Mouse (Mus musculus): ENCODE data around the gene Sirpb1a. TPM values are rescaled to one million over a fixed set of nuclear protein-coding genes. Genes with fewer than 3 reads are reported as not detected.
"Not testable (repeated sequence)": the region's sequence is repeated elsewhere in the genome, so short reads cannot be mapped to it uniquely, and the experiment has no call there.

Sirpb1a gene
- not detected in 2 replicates for polyA plus RNA-seq (2015; fragmentation: Nextera tagmentation; extraction: Ambion mirVana)

GRCm38 (mm10) chr3:15426447-15426846 lies at the start of gene Sirpb1a:
Gene Sirpb1a, minus strand, starts transcription at chr3:15426520.
- not testable (repeated sequence) for H3K36me3 ChIP-seq; H3K4me1 ChIP-seq; H3K9ac ChIP-seq; H3K9me3 ChIP-seq; ATAC-seq (ENCODE audit: borderline replicate concordance, extremely low read depth, low FRiP score, low TSS enrichment); H3K27me3 ChIP-seq; H3K27ac ChIP-seq; H3K4me3 ChIP-seq; H3K4me2 ChIP-seq
- 95% methylated on average over 1 of the region's 1 CpGs for WGBS

- WGBS = 46% methylated on average over 2 of the region's 2 CpGs
- not testable (repeated sequence) for H3K4me1 ChIP-seq; H3K36me3 ChIP-seq; H3K9me3 ChIP-seq; H3K27ac ChIP-seq; H3K27me3 ChIP-seq; H3K4me2 ChIP-seq; ATAC-seq (ENCODE audit: borderline replicate concordance, extremely low read depth, low FRiP score, low TSS enrichment); H3K4me3 ChIP-seq; H3K9ac ChIP-seq
Measured at GRCm38 (mm10) chr3:15474831-15475230, 48.5 kb upstream of the Sirpb1a start.

- H3K27ac ChIP-seq; H3K36me3 ChIP-seq; H3K27me3 ChIP-seq; H3K4me1 ChIP-seq; H3K9me3 ChIP-seq; H3K9ac ChIP-seq; H3K4me3 ChIP-seq; H3K4me2 ChIP-seq; ATAC-seq (ENCODE audit: borderline replicate concordance, extremely low read depth, low FRiP score, low TSS enrichment): not testable (repeated sequence)
- WGBS = 88% methylated on average over 1 of the region's 3 CpGs
Measured at GRCm38 (mm10) chr3:15470158-15470557, 43.8 kb upstream of the Sirpb1a start.

- WGBS = 73% methylated on average over 1 of the region's 1 CpGs
- H3K27me3 ChIP-seq; ATAC-seq (ENCODE audit: borderline replicate concordance, extremely low read depth, low FRiP score, low TSS enrichment); H3K4me2 ChIP-seq; H3K9ac ChIP-seq; H3K4me3 ChIP-seq; H3K9me3 ChIP-seq; H3K36me3 ChIP-seq; H3K27ac ChIP-seq; H3K4me1 ChIP-seq: not testable (repeated sequence)
Measured at GRCm38 (mm10) chr3:15443936-15444335, 17.6 kb upstream of the Sirpb1a start.

GRCm38 (mm10) chr3:15439844-15440243 lies 13.5 kb upstream of the Sirpb1a start:
- not testable (repeated sequence) for H3K36me3 ChIP-seq; H3K27me3 ChIP-seq; H3K4me3 ChIP-seq; H3K27ac ChIP-seq; H3K4me2 ChIP-seq; H3K4me1 ChIP-seq; H3K9me3 ChIP-seq; ATAC-seq (ENCODE audit: borderline replicate concordance, extremely low read depth, low FRiP score, low TSS enrichment); H3K9ac ChIP-seq
- 57% methylated on average over 1 of the region's 1 CpGs for WGBS

- H3K36me3 ChIP-seq = no peaks in the 10 kb centered on the region
- no peaks in the 10 kb centered on the region for H3K4me1 ChIP-seq
- no peak overlapping the region for H3K4me3 ChIP-seq
- 63% methylated on average over 1 of the region's 1 CpGs for WGBS
- H3K4me2 ChIP-seq = no peak overlapping the region
- ATAC-seq (ENCODE audit: borderline replicate concordance, extremely low read depth, low FRiP score, low TSS enrichment) = no peak
- no peaks in the 10 kb centered on the region for H3K27me3 ChIP-seq
- no peaks in the 10 kb centered on the region for H3K9me3 ChIP-seq
- no peak overlapping the region for H3K9ac ChIP-seq
- H3K27ac ChIP-seq = no peak overlapping the region
Measured at GRCm38 (mm10) chr3:15427917-15428316, 1.6 kb upstream of the Sirpb1a start.

GRCm38 (mm10) chr3:15355690-15356089 lies 70.6 kb downstream of the Sirpb1a start:
- not testable (repeated sequence) for H3K27me3 ChIP-seq; H3K9ac ChIP-seq; H3K36me3 ChIP-seq; H3K4me2 ChIP-seq; H3K9me3 ChIP-seq; ATAC-seq (ENCODE audit: borderline replicate concordance, extremely low read depth, low FRiP score, low TSS enrichment); H3K4me1 ChIP-seq; H3K27ac ChIP-seq; H3K4me3 ChIP-seq
- 71% methylated on average over 3 of the region's 3 CpGs for WGBS

- H3K36me3 ChIP-seq; H3K27me3 ChIP-seq; H3K4me1 ChIP-seq; H3K9me3 ChIP-seq; H3K4me3 ChIP-seq; ATAC-seq (ENCODE audit: borderline replicate concordance, extremely low read depth, low FRiP score, low TSS enrichment); H3K4me2 ChIP-seq; H3K9ac ChIP-seq; H3K27ac ChIP-seq: not testable (repeated sequence)
- WGBS = 80% methylated on average over 1 of the region's 2 CpGs
Measured at GRCm38 (mm10) chr3:15350318-15350717, 76.0 kb downstream of the Sirpb1a start.

- H3K36me3 ChIP-seq; ATAC-seq (ENCODE audit: borderline replicate concordance, extremely low read depth, low FRiP score, low TSS enrichment); H3K27me3 ChIP-seq; H3K27ac ChIP-seq; H3K4me2 ChIP-seq; H3K9ac ChIP-seq; H3K4me3 ChIP-seq; H3K4me1 ChIP-seq; H3K9me3 ChIP-seq: not testable (repeated sequence)
- WGBS = 53% methylated on average over 3 of the region's 3 CpGs
Measured at GRCm38 (mm10) chr3:15345606-15346005, 80.7 kb downstream of the Sirpb1a start.

GRCm38 (mm10) chr3:15340287-15340686 lies 86.0 kb downstream of the Sirpb1a start:
- no peaks in the 10 kb centered on the region for H3K9me3 ChIP-seq
- no peak overlapping the region for H3K27ac ChIP-seq
- no peaks in the 10 kb centered on the region for H3K27me3 ChIP-seq
- ATAC-seq (ENCODE audit: borderline replicate concordance, extremely low read depth, low FRiP score, low TSS enrichment) = no peak
- no peaks in the 10 kb centered on the region for H3K4me1 ChIP-seq
- 59% methylated on average over 1 of the region's 1 CpGs for WGBS
- H3K4me2 ChIP-seq = no peak overlapping the region
- H3K9ac ChIP-seq = no peak overlapping the region
- no peak overlapping the region for H3K4me3 ChIP-seq
- H3K36me3 ChIP-seq = no peaks in the 10 kb centered on the region

GRCm38 (mm10) chr3:15334182-15334581 lies 92.1 kb downstream of the Sirpb1a start:
- H3K4me2 ChIP-seq = no peak overlapping the region
- 63% methylated on average over 2 of the region's 2 CpGs for WGBS
- no peaks in the 10 kb centered on the region; the same call in 1 of the 2 replicates for H3K9me3 ChIP-seq
- H3K9ac ChIP-seq = no peak overlapping the region
- no peak for ATAC-seq (ENCODE audit: borderline replicate concordance, extremely low read depth, low FRiP score, low TSS enrichment)
- no peak overlapping the region for H3K27ac ChIP-seq
- H3K27me3 ChIP-seq = no peaks in the 10 kb centered on the region
- H3K4me1 ChIP-seq = no peaks in the 10 kb centered on the region
- no peaks in the 10 kb centered on the region for H3K36me3 ChIP-seq
- no peak overlapping the region for H3K4me3 ChIP-seq

GRCm38 (mm10) chr3:15332063-15332462 lies 94.3 kb downstream of the Sirpb1a start, which contains the start of gene Gm9733:
Gene Gm9733, minus strand, starts transcription at chr3:15332302.
- no peaks in the 10 kb centered on the region for H3K4me1 ChIP-seq
- no peak for ATAC-seq (ENCODE audit: borderline replicate concordance, extremely low read depth, low FRiP score, low TSS enrichment)
- H3K36me3 ChIP-seq = no peaks in the 10 kb centered on the region
- no peak within 1 kb of the TSS for H3K4me2 ChIP-seq
- 78% methylated on average over 3 of the region's 3 CpGs for WGBS
- H3K27me3 ChIP-seq = no peaks in the 10 kb centered on the region
- H3K27ac ChIP-seq = no peak within 1 kb of the TSS
- H3K9ac ChIP-seq = no peak within 1 kb of the TSS
- no peaks in the 10 kb centered on the region; the same call in 1 of the 2 replicates for H3K9me3 ChIP-seq
- H3K4me3 ChIP-seq = no peak within 1 kb of the TSS

GRCm38 (mm10) chr3:15331545-15331944 lies 94.8 kb downstream of the Sirpb1a start:
- H3K4me2 ChIP-seq = no peak overlapping the region
- ATAC-seq (ENCODE audit: borderline replicate concordance, extremely low read depth, low FRiP score, low TSS enrichment) = no peak
- 66% methylated on average over 3 of the region's 3 CpGs for WGBS
- no peaks in the 10 kb centered on the region for H3K36me3 ChIP-seq
- no peak overlapping the region for H3K4me3 ChIP-seq
- H3K4me1 ChIP-seq = no peaks in the 10 kb centered on the region
- H3K9me3 ChIP-seq = no peaks in the 10 kb centered on the region; the same call in 1 of the 2 replicates
- H3K27me3 ChIP-seq = no peaks in the 10 kb centered on the region
- H3K9ac ChIP-seq = no peak overlapping the region
- no peak overlapping the region for H3K27ac ChIP-seq
